Mouse (Mus musculus): ENCODE data around the gene Gm26620. TPM values are rescaled to one million over a fixed set of nuclear protein-coding genes. Genes with fewer than 3 reads are reported as not detected.

Gm26620 gene
- polyA plus RNA-seq, 1 experiment from 2014 or later = 0.26 TPM

GRCm38 (mm10) chr1:170868905-170869283, 16.0 kb upstream of the Gm26620 start:
- POLR2A ChIA-PET = no interaction called here
- CTCF ChIA-PET = interaction anchor here (0.9 kb wide), 1 partner anchor 16 kb away, joined by 4 read pairs; the partner anchor contains the start of genes Dusp12 and Gm26620
- no peak for DNase-seq (ENCODE audit: low read depth, low spot score)
- in situ Hi-C loops (cut with MboI; ENCODE audit: low pct_unique_long_range_greater_than_20kb) = no loop called here
- no peak for TF ChIP-seq CTCF (IDR thresholded peaks at IDR 0.05)
- ATAC-seq = no peak
- H3K27me3 ChIP-seq = no peaks in the 10 kb centered on the region

- ChIA-PET CTCF (interaction anchor here (0.6 to 1.7 kb wide), 2 partner anchors 11 to 15 kb away, joined by 3 read pairs; no protein-coding TSS in a partner anchor), POLR2A (no interaction called here)
- TF ChIP-seq CTCF (IDR thresholded peaks at IDR 0.05) = no peak
- no peak for DNase-seq (ENCODE audit: low read depth, low spot score)
- ATAC-seq = no peak
- in situ Hi-C loops (cut with MboI; ENCODE audit: low pct_unique_long_range_greater_than_20kb) = no loop called here
- H3K27me3 ChIP-seq = no peaks in the 10 kb centered on the region
These were observed 13.5 kb upstream of the Gm26620 start for GRCm38 (mm10) chr1:170871402-170871801.

- no peak for TF ChIP-seq CTCF (IDR thresholded peaks at IDR 0.05)
- ATAC-seq = no peak
These were observed 12.9 kb upstream of the Gm26620 start for GRCm38 (mm10) chr1:170871961-170872360.

GRCm38 (mm10) chr1:170875676-170876075, 9.2 kb upstream of the Gm26620 start:
- POLR2A ChIA-PET = no interaction called here
- in situ Hi-C loops (cut with MboI; ENCODE audit: low pct_unique_long_range_greater_than_20kb) = loop anchor here (25.0 kb wide), 1 partner anchor 387 kb away; the partner anchor contains the start of genes Adamts4, B4galt3 and Ndufs2
- no peaks in the 10 kb centered on the region for H3K27me3 ChIP-seq
- TF ChIP-seq CTCF (IDR thresholded peaks at IDR 0.05) = no peak
- DNase-seq (ENCODE audit: low read depth, low spot score) = no peak
- CTCF ChIA-PET = interaction anchor here (1.2 to 1.3 kb wide), 2 partner anchors 9 to 21 kb away, joined by 3 to 4 read pairs; no protein-coding TSS in a partner anchor
- ATAC-seq = no peak

More at GRCm38 (mm10) chr1:170871961-170872360, 12.9 kb upstream of the Gm26620 start:
- in situ Hi-C loops (cut with MboI; ENCODE audit: low pct_unique_long_range_greater_than_20kb) = no loop called here
- ChIA-PET CTCF (interaction anchor here (1.7 kb wide), 1 partner anchor 12 kb away, joined by 3 read pairs; no protein-coding TSS in a partner anchor), POLR2A (no interaction called here)
- DNase-seq (ENCODE audit: low read depth, low spot score) = no peak
- H3K27me3 ChIP-seq = no peaks in the 10 kb centered on the region

GRCm38 (mm10) chr1:170876906-170877305, 8.0 kb upstream of the Gm26620 start:
- ChIA-PET CTCF (interaction anchor here (1.2 kb wide), 1 partner anchor 9 kb away, joined by 3 read pairs; no protein-coding TSS in a partner anchor), POLR2A (no interaction called here)
- no peak for ATAC-seq
- no peaks in the 10 kb centered on the region for H3K27me3 ChIP-seq
- DNase-seq (ENCODE audit: low read depth, low spot score) = no peak
- no peak for TF ChIP-seq CTCF (IDR thresholded peaks at IDR 0.05)
- in situ Hi-C loops (cut with MboI; ENCODE audit: low pct_unique_long_range_greater_than_20kb) = loop anchor here (25.0 kb wide), 1 partner anchor 385 kb away; the partner anchor contains the start of genes Adamts4, B4galt3 and Ndufs2

- TF ChIP-seq CTCF (IDR thresholded peaks at IDR 0.05) = no peak
- DNase-seq (ENCODE audit: low read depth, low spot score) (no peak), ATAC-seq (no peak)
- ChIA-PET POLR2A (no interaction called here), CTCF (no interaction called here)
- no peaks in the 10 kb centered on the region for H3K27me3 ChIP-seq
- in situ Hi-C loops (cut with MboI; ENCODE audit: low pct_unique_long_range_greater_than_20kb) = loop anchor here (25.0 kb wide), 1 partner anchor 379 kb away; the partner anchor contains the start of genes Adamts4, B4galt3 and Ndufs2
These were observed 1.9 kb upstream of the Gm26620 start for GRCm38 (mm10) chr1:170882915-170883485.

GRCm38 (mm10) chr1:170884390-170884789, 475 bp upstream of the Gm26620 start:
- ATAC-seq = no peak
- ChIA-PET POLR2A (no interaction called here), CTCF (no interaction called here)
- in situ Hi-C loops (cut with MboI; ENCODE audit: low pct_unique_long_range_greater_than_20kb) = loop anchor here (25.0 kb wide), 1 partner anchor 378 kb away; the partner anchor contains the start of genes Adamts4, B4galt3 and Ndufs2
- no peak for TF ChIP-seq CTCF (IDR thresholded peaks at IDR 0.05)
- DNase-seq (ENCODE audit: low read depth, low spot score) = no peak
- H3K27me3 ChIP-seq = no peaks in the 10 kb centered on the region

GRCm38 (mm10) chr1:170886044-170886458, 1.2 kb downstream of the Gm26620 start:
- no peak for TF ChIP-seq CTCF (IDR thresholded peaks at IDR 0.05)
- no peaks in the 10 kb centered on the region for H3K27me3 ChIP-seq
- in situ Hi-C loops (cut with MboI; ENCODE audit: low pct_unique_long_range_greater_than_20kb) = loop anchor here (25.0 kb wide), 1 partner anchor 376 kb away; the partner anchor contains the start of genes Adamts4, B4galt3 and Ndufs2
- ATAC-seq (no peak), DNase-seq (ENCODE audit: low read depth, low spot score) (no peak)
- CTCF ChIA-PET = interaction anchor here (0.6 to 1.2 kb wide), 6 partner anchors 9 to 24 kb away, joined by 3 to 9 read pairs (median 4); no protein-coding TSS in a partner anchor
- POLR2A ChIA-PET = interaction anchor here (0.9 kb wide), 1 partner anchor 138 kb away, joined by 3 read pairs; no protein-coding TSS in a partner anchor

- no peak for ATAC-seq
- in situ Hi-C loops (cut with MboI; ENCODE audit: low pct_unique_long_range_greater_than_20kb) = loop anchor here (25.0 kb wide), 1 partner anchor 373 kb away; the partner anchor contains the start of genes Adamts4, B4galt3 and Ndufs2
- CTCF ChIA-PET = no interaction called here
- H3K27me3 ChIP-seq = no peaks in the 10 kb centered on the region
- no peak for TF ChIP-seq CTCF (IDR thresholded peaks at IDR 0.05)
- DNase-seq (ENCODE audit: low read depth, low spot score) = no peak
- POLR2A ChIA-PET = no interaction called here
These were observed 4.4 kb downstream of the Gm26620 start for GRCm38 (mm10) chr1:170889310-170889709.

- in situ Hi-C loops (cut with MboI; ENCODE audit: low pct_unique_long_range_greater_than_20kb) = loop anchor here (10.0 to 25.0 kb wide), 2 partner anchors 213 to 371 kb away; partner anchors contain the start of genes Adamts4, B4galt3 and Ndufs2
- no peaks in the 10 kb centered on the region for H3K27me3 ChIP-seq
- no peak for TF ChIP-seq CTCF (IDR thresholded peaks at IDR 0.05)
- ATAC-seq (no peak), DNase-seq (ENCODE audit: low read depth, low spot score) (no peak)
- POLR2A ChIA-PET = no interaction called here
- CTCF ChIA-PET = interaction anchor here (0.8 to 1.0 kb wide), 2 partner anchors 10 to 105 kb away, joined by 3 read pairs; no protein-coding TSS in a partner anchor
These were observed 6.8 kb downstream of the Gm26620 start for GRCm38 (mm10) chr1:170891646-170892045.

GRCm38 (mm10) chr1:170892279-170892678, 7.4 kb downstream of the Gm26620 start:
- ChIA-PET POLR2A (no interaction called here), CTCF (interaction anchor here (0.8 to 1.0 kb wide), 2 partner anchors 10 to 104 kb away, joined by 3 read pairs; no protein-coding TSS in a partner anchor)

More at GRCm38 (mm10) chr1:170892279-170892678, 7.4 kb downstream of the Gm26620 start:
- H3K27me3 ChIP-seq = no peaks in the 10 kb centered on the region
- ATAC-seq (no peak), DNase-seq (ENCODE audit: low read depth, low spot score) (no peak)
- no peak for TF ChIP-seq CTCF (IDR thresholded peaks at IDR 0.05)
- in situ Hi-C loops (cut with MboI; ENCODE audit: low pct_unique_long_range_greater_than_20kb) = loop anchor here (10.0 to 25.0 kb wide), 2 partner anchors 213 to 370 kb away; partner anchors contain the start of genes Adamts4, B4galt3 and Ndufs2
